Mouse (Mus musculus) spleen, adult 2 months (tissue): ENCODE results near the gene AW549877.
A peak's percentile ranks its signal among the peaks of the same experiment; 100 is the strongest.

ENCODE experiments used
- CTCF ChIP-seq: fragments of 200-500 bp; IDR thresholded peaks from 2 replicates; pipeline ENCODE4 v1.5.1; 2011; ENCODE audit warnings: mild to moderate bottlenecking, inconsistent platforms; ENCODE audit not compliant: insufficient read depth, insufficient read length, insufficient replicate concordance; ENCODE audit errors: extremely low read depth
- POLR2A ChIP-seq: fragments of 200-500 bp; IDR thresholded peaks from 2 replicates; pipeline ENCODE4 v1.6.1; 2011; ENCODE audit warnings: low read depth, low read length, inconsistent platforms

- peak; percentile 49; the same call in 1 of the 2 replicates for TF ChIP-seq CTCF
- TF ChIP-seq POLR2A, result no peak
These were observed 37.6 kb downstream of the AW549877 start for GRCm38 (mm10) chr15:3957982-3958381.
